Mouse (Mus musculus) C2C12 (cell line): ENCODE data around the gene Gucd1. TPM values are rescaled to one million over a fixed set of nuclear protein-coding genes. Genes with fewer than 3 reads are reported as not detected.
A peak's percentile ranks its signal among the peaks of the same experiment; 100 is the strongest.
"Not testable (repeated sequence)": the region's sequence is repeated elsewhere in the genome, so short reads cannot be mapped to it uniquely, and the experiment has no call there.

Source experiments
- H3K27me3 ChIP-seq: one replicate; pipeline ENCODE4 v1.6.1; 2011; ENCODE audit not compliant: control insufficient read depth, insufficient read depth, insufficient read length
- H3K36me3 ChIP-seq: one replicate; pipeline ENCODE4 v1.6.1; 2011; ENCODE audit not compliant: control insufficient read depth, insufficient read depth
- H3K4me3 ChIP-seq: one replicate; pipeline ENCODE4 v1.5.1; 2011; ENCODE audit warnings: mild to moderate bottlenecking, control low read depth; ENCODE audit not compliant: poor library complexity, insufficient read depth, severe bottlenecking
- H3K79me2 ChIP-seq: one replicate; pipeline ENCODE4 v1.6.1; 2011; ENCODE audit not compliant: control insufficient read depth, insufficient read depth
- H3K79me3 ChIP-seq: one replicate; pipeline ENCODE4 v1.6.1; 2011; ENCODE audit warnings: low read depth, control low read depth
- H3ac ChIP-seq: one replicate; pipeline ENCODE3; 2011; ENCODE audit warnings: low read depth; ENCODE audit not compliant: control insufficient read depth, insufficient read length
- CEBPB ChIP-seq: IDR thresholded peaks from one replicate; pipeline ENCODE4 v1.6.1; 2011; ENCODE audit warnings: low read depth, mild to moderate bottlenecking, control low read depth, moderate library complexity
- CTCF ChIP-seq: IDR thresholded peaks from one replicate; pipeline ENCODE4 v1.5.1; 2011; ENCODE audit not compliant: control insufficient read depth, insufficient read depth, insufficient read length
- FOSL1 ChIP-seq: IDR thresholded peaks from one replicate; pipeline ENCODE4 v1.8.0; 2011; ENCODE audit warnings: mild to moderate bottlenecking, low read length; ENCODE audit not compliant: poor library complexity, insufficient read depth, severe bottlenecking
- MAX ChIP-seq: IDR thresholded peaks from one replicate; pipeline ENCODE4 v1.6.1; 2011; ENCODE audit warnings: mild to moderate bottlenecking, control low read depth
- MYOD1 ChIP-seq: IDR thresholded peaks from one replicate; pipeline ENCODE4 v1.6.1; 2011; ENCODE audit warnings: low read depth; ENCODE audit not compliant: control insufficient read depth, insufficient read length
- MYOG ChIP-seq: IDR thresholded peaks from one replicate; pipeline ENCODE4 v1.6.1; 2011; ENCODE audit not compliant: control insufficient read depth, insufficient read length; ENCODE audit errors: extremely low read depth
- USF1 ChIP-seq: IDR thresholded peaks from one replicate; pipeline ENCODE4 v1.6.1; 2011; ENCODE audit warnings: low read depth, mild to moderate bottlenecking, control low read depth, moderate library complexity
- polyA plus RNA-seq: library from polyadenylated mRNA; unstranded; fragments of >200 nt; fragmentation: generic; extraction: Trizol; gene quantifications from one replicate; pipeline ENCODE4 v1.2.1, GENCODE M21; 2012; ENCODE audit warnings: missing spikeins

Gucd1 gene
- polyA plus RNA-seq, 1 experiment, result 15.7 TPM

GRCm38 (mm10) chr10:75390832-75391231, 126.9 kb downstream of the Gucd1 start:
- no peak overlapping the region for H3K4me3 ChIP-seq
- TF ChIP-seq CEBPB (no peak), CTCF (no peak), USF1 (no peak), FOSL1 (no peak), MAX (no peak), MYOD1 (no peak), MYOG (no peak)
- H3K79me2 ChIP-seq, result no peaks in the 10 kb centered on the region
- no peaks in the 10 kb centered on the region for H3K27me3 ChIP-seq
- H3K36me3 ChIP-seq, result no peaks in the 10 kb centered on the region
- H3K79me3 ChIP-seq, result no peaks in the 10 kb centered on the region
- H3ac ChIP-seq, result no peak overlapping the region

GRCm38 (mm10) chr10:75390156-75390555, 127.6 kb downstream of the Gucd1 start:
- Histone ChIP-seq H3K79me2 (no peaks in the 10 kb centered on the region), H3K79me3 (no peaks in the 10 kb centered on the region), H3K36me3 (no peaks in the 10 kb centered on the region), H3K4me3 (no peak overlapping the region), H3K27me3 (no peaks in the 10 kb centered on the region), H3ac (no peak overlapping the region)
- no peak for TF ChIP-seq MAX
- no peak for TF ChIP-seq FOSL1
- TF ChIP-seq USF1, result no peak
- no peak for TF ChIP-seq CEBPB
- TF ChIP-seq MYOD1, result no peak
- no peak for TF ChIP-seq CTCF
- no peak for TF ChIP-seq MYOG

- H3ac ChIP-seq, result no peak overlapping the region
- H3K79me2 ChIP-seq, result no peaks in the 10 kb centered on the region
- no peaks in the 10 kb centered on the region for H3K79me3 ChIP-seq
- no peaks in the 10 kb centered on the region for H3K36me3 ChIP-seq
- H3K27me3 ChIP-seq, result no peaks in the 10 kb centered on the region
- TF ChIP-seq MYOD1 (peak; percentile 51), MAX (no peak), CEBPB (no peak), USF1 (no peak)
- no peak overlapping the region for H3K4me3 ChIP-seq
Observed at GRCm38 (mm10) chr10:75378688-75379087, 139.1 kb downstream of the Gucd1 start.

GRCm38 (mm10) chr10:75373655-75374351, 144.0 kb downstream of the Gucd1 start:
- not testable (repeated sequence) for H3K79me3 ChIP-seq, H3K4me3 ChIP-seq, H3K27me3 ChIP-seq, H3ac ChIP-seq, H3K79me2 ChIP-seq, H3K36me3 ChIP-seq

GRCm38 (mm10) chr10:75365231-75365633, 152.5 kb downstream of the Gucd1 start:
- no peak overlapping the region for H3K4me3 ChIP-seq
- no peaks in the 10 kb centered on the region for H3K36me3 ChIP-seq
- no peaks in the 10 kb centered on the region for H3K79me3 ChIP-seq
- TF ChIP-seq MAX, result no peak
- no peak for TF ChIP-seq MYOD1
- TF ChIP-seq USF1, result no peak
- no peak for TF ChIP-seq CTCF
- TF ChIP-seq FOSL1, result no peak
- no peak for TF ChIP-seq CEBPB
- TF ChIP-seq MYOG, result no peak
- no peaks in the 10 kb centered on the region for H3K79me2 ChIP-seq
- no peaks in the 10 kb centered on the region for H3K27me3 ChIP-seq
- peak overlapping the region; percentile 53 for H3ac ChIP-seq

GRCm38 (mm10) chr10:75364796-75365195, 153.0 kb downstream of the Gucd1 start:
- TF ChIP-seq USF1 (peak; percentile 48), MYOG (no peak)
- no peaks in the 10 kb centered on the region for H3K36me3 ChIP-seq

GRCm38 (mm10) chr10:75364214-75364690, 153.5 kb downstream of the Gucd1 start:
- H3K27me3 ChIP-seq, result not testable (repeated sequence)

More at GRCm38 (mm10) chr10:75364796-75365195, 153.0 kb downstream of the Gucd1 start:
- no peaks in the 10 kb centered on the region for H3K27me3 ChIP-seq
- no peak overlapping the region for H3K4me3 ChIP-seq
- H3ac ChIP-seq, result no peak overlapping the region
- H3K79me2 ChIP-seq, result no peaks in the 10 kb centered on the region
- H3K79me3 ChIP-seq, result no peaks in the 10 kb centered on the region

More at GRCm38 (mm10) chr10:75364214-75364690, 153.5 kb downstream of the Gucd1 start:
- not testable (repeated sequence) for H3ac ChIP-seq, H3K36me3 ChIP-seq, H3K4me3 ChIP-seq, H3K79me3 ChIP-seq, H3K79me2 ChIP-seq
